Mouse (Mus musculus) forebrain, embryonic 11.5 days (tissue): ENCODE measurements around the gene Zscan22. TPM values are rescaled to one million over a fixed set of nuclear protein-coding genes. Genes with fewer than 3 reads are reported as not detected.

Experiments used
- ATAC-seq: fragments of 200-750 bp; cut with Nextera tagmentation; replicated peaks from 2 replicates; pipeline ENCODE4 v1.8.0; 2017; ENCODE audit warnings: moderate TSS enrichment; ENCODE audit not compliant: low FRiP score
- DNase-seq: peaks from one replicate; pipeline ENCODE4 v3.0.0-alpha.2; 2017; ENCODE audit warnings: low spot score
- H3K27ac ChIP-seq: fragments of 300-500 bp; sonication (generic); 2 replicates; pipeline ENCODE4 v1.5.1; 2014; ENCODE audit warnings: low read depth, low read length
- H3K27me3 ChIP-seq: fragments of 300-500 bp; sonication (generic); 2 replicates; pipeline ENCODE4 v1.6.1; 2014; ENCODE audit warnings: mild to moderate bottlenecking, low read length, mixed read lengths; ENCODE audit not compliant: control insufficient read depth, insufficient read depth
- H3K36me3 ChIP-seq: fragments of 300-500 bp; sonication (generic); 2 replicates; pipeline ENCODE4 v1.6.1; 2014; ENCODE audit warnings: mild to moderate bottlenecking, low read length, moderate library complexity, mixed read lengths; ENCODE audit not compliant: control insufficient read depth, insufficient read depth
- H3K4me1 ChIP-seq: fragments of 300-500 bp; sonication (generic); replicated peaks from 2 replicates; pipeline ENCODE4 v1.6.1; 2014; ENCODE audit warnings: low read length, mixed read lengths; ENCODE audit not compliant: control insufficient read depth, insufficient read depth
- H3K4me2 ChIP-seq: fragments of 300-500 bp; sonication (generic); 2 replicates; pipeline ENCODE4 v1.6.1; 2014; ENCODE audit warnings: low read depth, mild to moderate bottlenecking, low read length, moderate library complexity, mixed read lengths; ENCODE audit not compliant: severe bottlenecking
- H3K4me3 ChIP-seq: fragments of 300-500 bp; sonication (generic); 2 replicates; pipeline ENCODE4 v1.5.1; 2014; ENCODE audit warnings: low read depth, low read length
- H3K9ac ChIP-seq: fragments of 300-500 bp; sonication (generic); 2 replicates; pipeline ENCODE4 v1.6.1; 2014; ENCODE audit warnings: low read length
- H3K9me3 ChIP-seq: fragments of 300-500 bp; sonication (generic); 2 replicates; pipeline ENCODE4 v1.6.1; 2016; ENCODE audit warnings: low read length, mixed read lengths; ENCODE audit not compliant: control insufficient read depth
- WGBS: fragments of 180-500 bp; shearing (Covaris S2); extraction: QIAGEN DNeasy Blood & Tissue Kit; methylation state at CpG from one replicate; pipeline ENCODE4 v1.1.7; 2014; 5-methylcytosine and 5-hydroxymethylcytosine counted together
- polyA plus RNA-seq: library from polyadenylated mRNA; unstranded; fragments of >200 nt; fragmentation: Nextera tagmentation; extraction: Ambion mirVana; gene quantifications from 2 replicates; pipeline ENCODE4 v1.2.1, GENCODE M21; 2014

Zscan22 gene
- polyA plus RNA-seq, 1 experiment from 2014 or later: 23.4 TPM

DNA sequence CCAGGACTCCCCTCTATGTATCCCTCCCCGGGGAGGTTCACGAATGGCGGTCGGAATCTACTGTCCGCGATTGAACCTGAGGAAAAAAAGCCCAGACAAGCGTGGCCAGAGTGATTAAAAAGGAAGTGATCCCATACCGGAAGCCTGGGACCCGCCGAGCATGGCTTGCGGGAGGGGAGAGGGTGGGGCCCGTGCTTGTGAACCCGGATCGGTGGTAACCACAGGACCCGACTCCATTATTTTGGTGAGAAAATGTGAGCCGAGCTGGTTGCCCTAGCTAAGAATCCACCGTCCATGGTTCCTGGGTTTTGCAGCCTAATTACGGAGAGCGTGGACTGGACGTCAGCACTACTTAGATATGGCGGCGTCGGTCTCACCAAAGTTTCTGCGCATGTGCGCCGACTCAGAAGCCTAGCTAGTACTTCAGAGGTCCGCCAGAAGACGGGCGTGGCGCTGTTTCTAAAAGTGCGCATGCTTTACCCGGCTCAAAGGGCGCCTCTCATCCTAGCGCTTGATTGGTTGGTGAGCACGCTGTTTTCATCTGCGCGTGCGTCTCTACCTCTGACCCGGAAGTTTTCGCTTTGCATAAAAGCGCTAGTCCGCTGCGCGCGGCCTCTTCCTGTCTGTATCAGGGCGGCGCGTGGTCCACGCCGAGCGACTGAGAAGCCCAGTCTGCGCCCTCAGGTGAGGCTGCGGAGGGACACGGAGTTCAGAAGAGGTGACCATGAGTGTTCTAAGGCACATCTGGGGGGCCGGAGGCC is 24.3 kb downstream of the Zscan22 start, which contains the start of gene Rps5:
TSS of gene Rps5 (plus strand) at position 586 of the 761 bp plus-strand sequence.
- Histone ChIP-seq H3K4me1 (peaks cover 4% of the 10 kb centered on the region; the same call in 1 of the 2 replicates), H3K27ac (peak within 1 kb of the TSS; percentile 77), H3K9me3 (no peaks in the 10 kb centered on the region), H3K9ac (peak within 1 kb of the TSS; percentile 91), H3K27me3 (no peaks in the 10 kb centered on the region; the same call in 1 of the 2 replicates), H3K4me2 (peak within 1 kb of the TSS; percentile 92), H3K4me3 (peak within 1 kb of the TSS; percentile 86), H3K36me3 (peaks cover 21% of the 10 kb centered on the region; the same call in 1 of the 2 replicates)
- peak; percentile 98 for ATAC-seq
- DNase-seq: peak; percentile 98
- under 1% methylated on average over 55 of the region's 55 CpGs for WGBS

DNA sequence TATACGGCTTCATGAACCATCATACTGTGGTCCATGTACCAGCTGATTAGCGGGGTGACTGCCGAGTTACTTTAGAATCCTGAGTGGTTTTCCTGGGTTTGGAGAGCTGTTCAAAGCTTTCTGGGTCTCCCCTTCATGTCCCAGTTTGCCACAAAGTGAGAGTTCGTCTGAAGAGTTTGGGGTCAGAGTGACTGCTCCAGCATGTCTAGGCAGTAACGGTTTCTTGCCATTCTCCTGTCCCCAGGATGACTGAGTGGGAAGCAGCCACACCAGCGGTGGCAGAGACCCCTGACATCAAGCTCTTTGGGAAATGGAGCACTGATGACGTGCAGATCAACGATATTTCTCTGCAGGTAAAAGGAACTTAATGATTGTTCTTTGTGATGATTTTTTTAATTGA is 25.1 kb downstream of the Zscan22 start:
- peak overlapping the region; percentile 91 for H3K9ac ChIP-seq
- peaks cover 4% of the 10 kb centered on the region; the same call in 1 of the 2 replicates for H3K4me1 ChIP-seq
- WGBS: 3% methylated on average over 8 of the region's 8 CpGs
- peaks cover 5% of the 10 kb centered on the region; the same call in 1 of the 2 replicates for H3K27me3 ChIP-seq
- peak overlapping the region; percentile 89 for H3K4me2 ChIP-seq
- no peak for DNase-seq
- peak overlapping the region; percentile 86 for H3K4me3 ChIP-seq
- H3K9me3 ChIP-seq: no peaks in the 10 kb centered on the region
- no peak for ATAC-seq
- H3K36me3 ChIP-seq: peaks cover 24% of the 10 kb centered on the region; the same call in 1 of the 2 replicates
- no peak overlapping the region for H3K27ac ChIP-seq

DNA sequence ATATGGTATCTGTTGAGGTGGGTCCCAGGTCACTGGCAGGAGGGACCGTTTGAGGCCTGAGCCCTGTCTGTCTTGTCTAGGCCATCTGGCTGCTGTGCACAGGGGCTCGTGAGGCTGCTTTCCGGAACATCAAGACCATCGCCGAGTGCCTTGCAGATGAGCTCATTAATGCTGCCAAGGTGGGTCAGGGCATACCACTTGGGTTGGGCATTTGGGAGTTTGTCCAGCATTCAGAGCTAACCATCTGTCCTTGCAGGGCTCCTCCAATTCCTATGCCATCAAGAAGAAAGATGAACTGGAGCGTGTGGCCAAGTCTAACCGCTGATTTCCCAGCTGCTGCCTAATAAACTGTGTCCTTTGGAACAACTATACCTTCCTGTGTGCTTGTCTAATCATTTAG is 28.7 kb downstream of the Zscan22 start:
- 86% methylated on average over 7 of the region's 7 CpGs for WGBS
- Histone ChIP-seq H3K4me3 (no peak overlapping the region), H3K4me1 (peaks cover 7% of the 10 kb centered on the region; the same call in 1 of the 2 replicates), H3K27ac (no peak overlapping the region), H3K9me3 (no peaks in the 10 kb centered on the region; the same call in 1 of the 2 replicates), H3K4me2 (no peak overlapping the region), H3K36me3 (peaks cover 24% of the 10 kb centered on the region; the same call in 1 of the 2 replicates), H3K9ac (no peak overlapping the region), H3K27me3 (peaks cover 11% of the 10 kb centered on the region; the same call in 1 of the 2 replicates)
- DNase-seq: no peak
- no peak for ATAC-seq

DNA sequence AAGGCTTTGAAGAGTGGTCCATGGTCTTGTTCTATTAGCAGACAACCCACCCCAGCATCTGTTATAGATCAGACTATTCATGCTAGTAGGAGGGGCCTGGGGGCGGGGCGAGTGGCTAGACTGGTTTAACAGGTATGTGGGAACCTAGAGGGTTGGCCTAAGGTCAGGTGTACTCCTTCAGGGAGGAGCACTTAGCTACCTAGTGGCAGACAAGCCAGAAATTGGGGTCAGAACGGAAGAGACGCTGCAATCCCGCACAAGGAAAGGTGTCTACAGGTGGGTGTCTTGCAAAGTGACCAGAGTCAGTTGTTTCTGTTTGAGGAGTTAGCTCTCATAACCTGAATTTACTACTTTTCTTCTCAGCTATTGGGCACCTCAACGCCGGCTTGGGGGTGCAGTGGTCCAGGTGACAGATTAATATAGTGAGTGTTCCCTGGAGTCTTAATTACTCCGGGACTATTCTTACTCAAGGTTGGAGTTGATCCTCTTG is 29.6 kb downstream of the Zscan22 start, which contains the start of gene Rnf225:
TSS of gene Rnf225 (plus strand) at position 226 of the 490 bp plus-strand sequence.
- Histone ChIP-seq H3K9me3 (no peaks in the 10 kb centered on the region; the same call in 1 of the 2 replicates), H3K9ac (peak within 1 kb of the TSS; percentile 32; the same call in 1 of the 2 replicates), H3K4me1 (peaks cover 7% of the 10 kb centered on the region; the same call in 1 of the 2 replicates), H3K4me2 (peak within 1 kb of the TSS; percentile 51), H3K27me3 (peaks cover 11% of the 10 kb centered on the region; the same call in 1 of the 2 replicates), H3K4me3 (peak within 1 kb of the TSS; percentile 12; the same call in 1 of the 2 replicates), H3K27ac (no peak within 1 kb of the TSS), H3K36me3 (peaks cover 24% of the 10 kb centered on the region; the same call in 1 of the 2 replicates)
- ATAC-seq (peak; percentile 8; the same call in 1 of the 2 replicates), DNase-seq (peak; percentile 64)
- WGBS: 30% methylated on average over 8 of the region's 8 CpGs

DNA sequence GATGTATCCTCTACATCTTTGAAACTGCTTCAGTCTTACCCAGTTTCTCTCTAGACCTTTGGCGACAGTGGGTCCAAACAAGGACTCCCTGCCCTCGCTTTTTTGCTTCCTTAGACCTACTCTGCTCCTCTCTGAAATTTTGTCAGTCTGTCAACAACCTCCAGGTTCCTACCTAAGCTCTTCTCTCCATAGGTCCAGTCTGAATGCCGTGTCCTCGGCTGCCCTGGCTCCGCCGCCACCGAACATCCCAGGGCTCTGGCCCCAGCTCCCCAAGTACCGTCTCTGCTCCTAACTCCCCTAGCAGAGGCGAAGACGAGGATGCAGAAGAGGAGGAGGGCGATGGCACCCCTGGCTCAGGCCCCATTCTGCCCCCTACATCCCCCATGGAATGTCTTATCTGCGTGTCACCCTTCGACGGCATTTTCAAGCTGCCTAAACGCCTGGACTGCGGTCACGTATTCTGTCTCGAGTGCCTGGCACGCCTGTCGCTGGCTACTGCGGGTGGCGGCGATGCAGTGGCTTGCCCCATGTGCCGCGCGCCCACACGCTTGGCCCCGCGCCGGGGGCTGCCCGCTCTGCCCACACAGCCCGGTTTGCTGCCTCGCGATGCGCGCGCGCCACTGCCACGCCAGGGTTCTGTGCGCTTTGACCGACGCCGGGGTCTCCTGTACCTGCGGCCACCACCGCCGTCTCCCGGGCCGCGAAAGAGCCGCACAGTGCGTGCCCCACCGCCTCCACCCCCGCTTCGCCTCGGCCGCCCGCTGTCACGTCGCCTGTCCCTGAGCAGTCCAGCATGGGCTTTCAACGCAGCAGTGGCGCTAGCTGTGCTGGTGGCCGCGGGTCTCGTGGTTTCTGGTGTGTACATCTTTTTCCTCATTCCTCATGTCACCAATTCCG is 30.3 kb downstream of the Zscan22 start:
- peaks cover 24% of the 10 kb centered on the region; the same call in 1 of the 2 replicates for H3K36me3 ChIP-seq
- H3K4me2 ChIP-seq: peak overlapping the region; percentile 51
- H3K4me1 ChIP-seq: peaks cover 5% of the 10 kb centered on the region; the same call in 1 of the 2 replicates
- no peaks in the 10 kb centered on the region; the same call in 1 of the 2 replicates for H3K9me3 ChIP-seq
- H3K4me3 ChIP-seq: peak overlapping the region; percentile 12; the same call in 1 of the 2 replicates
- peak overlapping the region; percentile 32; the same call in 1 of the 2 replicates for H3K9ac ChIP-seq
- peak; percentile 72 for DNase-seq
- ATAC-seq: peak; percentile 48
- H3K27me3 ChIP-seq: peaks cover 11% of the 10 kb centered on the region; the same call in 1 of the 2 replicates
- 4% methylated on average over 65 of the region's 65 CpGs for WGBS
- H3K27ac ChIP-seq: no peak overlapping the region

DNA sequence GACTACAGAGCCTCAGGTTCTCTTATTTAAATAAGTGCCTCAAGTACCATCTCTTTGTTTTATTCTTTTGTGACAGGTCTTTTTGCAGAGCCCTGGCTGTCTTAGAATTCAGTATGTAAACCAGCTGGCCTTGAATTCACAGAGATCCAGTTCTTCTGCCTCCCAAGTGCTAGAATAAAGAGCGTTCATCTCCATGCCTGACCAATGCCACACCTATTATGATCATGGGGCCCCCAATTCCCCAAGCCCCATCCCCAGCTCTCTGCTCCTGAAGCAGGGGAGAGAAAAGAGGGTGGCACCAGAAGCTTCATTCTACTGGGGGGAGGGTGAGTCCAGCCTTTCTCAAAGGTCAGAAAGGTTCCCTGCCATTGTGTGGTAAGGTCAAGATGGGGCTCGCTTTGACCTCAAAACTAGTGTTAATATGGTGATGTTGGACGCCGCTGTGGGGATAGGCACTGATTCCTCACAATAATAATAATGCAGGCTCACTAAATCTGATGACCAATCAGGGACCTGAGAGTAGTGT is 36.1 kb downstream of the Zscan22 start:
- H3K4me1 ChIP-seq: no peaks in the 10 kb centered on the region
- no peaks in the 10 kb centered on the region for H3K36me3 ChIP-seq
- no peaks in the 10 kb centered on the region for H3K9me3 ChIP-seq
- peaks cover 2% of the 10 kb centered on the region; the same call in 1 of the 2 replicates for H3K27me3 ChIP-seq
- no peak overlapping the region for H3K27ac ChIP-seq
- no peak overlapping the region for H3K4me2 ChIP-seq
- ATAC-seq (no peak), DNase-seq (no peak)
- H3K4me3 ChIP-seq: no peak overlapping the region
- no peak overlapping the region for H3K9ac ChIP-seq
- 72% methylated on average over 4 of the region's 4 CpGs for WGBS

DNA sequence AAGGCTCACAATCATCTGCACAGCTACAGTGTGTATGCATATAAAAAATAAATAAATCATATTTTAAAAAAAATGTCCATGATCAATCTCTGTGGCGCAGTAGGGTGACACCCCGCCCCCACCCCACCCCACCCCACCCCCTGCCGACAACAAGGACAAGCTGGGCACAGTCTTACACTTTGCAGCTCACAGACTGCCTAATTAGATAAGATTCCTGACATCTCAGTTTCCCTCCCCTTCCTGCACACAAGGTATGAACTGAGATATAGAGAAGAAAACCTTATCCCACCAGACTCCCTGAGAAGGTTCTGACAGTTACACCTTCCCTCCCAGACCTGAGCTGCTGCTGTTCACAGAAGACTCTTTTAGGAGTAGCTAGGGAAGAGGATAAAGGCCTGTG is 37.2 kb downstream of the Zscan22 start:
- Histone ChIP-seq H3K9me3 (no peaks in the 10 kb centered on the region), H3K9ac (no peak overlapping the region), H3K4me2 (no peak overlapping the region), H3K27me3 (no peaks in the 10 kb centered on the region), H3K4me1 (no peaks in the 10 kb centered on the region), H3K27ac (no peak overlapping the region), H3K4me3 (no peak overlapping the region), H3K36me3 (no peaks in the 10 kb centered on the region)
- no peak for ATAC-seq
- no peak for DNase-seq
- WGBS: 84% methylated on average over 3 of the region's 3 CpGs
